Mouse (Mus musculus): ENCODE measurements around the gene B4galt3. TPM values are rescaled to one million over a fixed set of nuclear protein-coding genes. Genes with fewer than 3 reads are reported as not detected.
"Not testable (repeated sequence)": the region's sequence is repeated elsewhere in the genome, so short reads cannot be mapped to it uniquely, and the experiment has no call there.

B4galt3 gene
- polyA plus RNA-seq, 1 experiment from 2014 or later, result 56.5 TPM

DNA sequence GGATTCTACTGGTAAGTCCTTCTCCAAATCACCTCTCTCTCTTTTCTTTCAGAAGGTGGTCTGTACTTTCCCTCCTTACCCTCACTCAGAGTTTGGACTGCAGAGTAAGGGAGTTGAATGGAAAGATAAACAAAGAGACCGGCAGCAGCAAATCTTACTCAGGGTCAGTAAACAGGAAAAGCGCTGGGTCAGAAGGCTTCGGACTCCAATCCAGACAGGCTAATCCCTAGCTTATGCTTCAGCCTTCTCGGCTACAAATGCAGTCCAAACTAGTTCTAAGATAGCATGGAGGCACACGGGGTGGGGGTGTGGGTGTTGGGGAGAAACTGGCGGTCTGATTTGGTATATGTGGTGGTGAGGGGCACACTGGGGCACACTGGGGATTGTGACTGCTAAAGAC is 32.7 kb upstream of the B4galt3 start:
- Histone ChIP-seq H3K9ac (ENCODE audit: low read depth, low read length) (no peak overlapping the region), H3K4me3 (ENCODE audit: low read length) (no peak overlapping the region), H3K9me3 (ENCODE audit: control insufficient read depth, low read length) (no peaks in the 10 kb centered on the region), H3K4me1 (ENCODE audit: control insufficient read depth, insufficient read depth, low read length) (no peaks in the 10 kb centered on the region; the same call in 1 of the 2 replicates), H3K27me3 (replicated peaks; ENCODE audit: control insufficient read depth, insufficient read depth, low read length) (no peaks in the 10 kb centered on the region), H3K4me2 (ENCODE audit: low read depth, low read length) (no peak overlapping the region), H3K36me3 (ENCODE audit: control insufficient read depth, insufficient read depth, low read length) (peaks cover 37% of the 10 kb centered on the region), H3K27ac (ENCODE audit: low read length) (no peak overlapping the region)
- 53% methylated on average over 6 of the region's 6 CpGs for WGBS
- no peak for ATAC-seq

DNA sequence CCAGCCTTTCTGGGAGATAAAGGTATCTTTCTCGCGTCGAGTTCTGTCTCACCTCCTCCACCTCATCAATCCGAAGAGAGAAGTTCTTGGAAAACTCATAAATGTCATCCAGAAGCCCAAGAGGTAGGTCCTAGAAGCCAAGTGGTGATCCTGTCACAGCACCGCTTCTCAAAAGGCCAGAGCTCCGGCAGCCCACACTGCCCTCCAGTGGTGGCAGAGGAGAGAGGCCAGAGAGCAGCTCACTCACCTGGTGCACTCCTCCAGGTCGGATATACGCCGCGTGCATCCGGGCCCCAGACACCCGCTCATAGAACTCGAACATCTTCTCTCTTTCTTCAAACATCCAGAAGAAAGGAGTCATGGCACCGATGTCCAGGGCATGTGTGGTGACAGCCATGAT is 31.7 kb upstream of the B4galt3 start:
- H3K4me1 ChIP-seq (ENCODE audit: control insufficient read depth, insufficient read depth, low read length), result no peaks in the 10 kb centered on the region; the same call in 1 of the 2 replicates
- WGBS, result 73% methylated on average over 14 of the region's 14 CpGs
- no peak overlapping the region for H3K9ac ChIP-seq (ENCODE audit: low read depth, low read length)
- H3K27ac ChIP-seq (ENCODE audit: low read length), result no peak overlapping the region
- H3K27me3 ChIP-seq (replicated peaks; ENCODE audit: control insufficient read depth, insufficient read depth, low read length), result no peaks in the 10 kb centered on the region
- H3K9me3 ChIP-seq (ENCODE audit: control insufficient read depth, low read length), result no peaks in the 10 kb centered on the region
- no peak overlapping the region for H3K4me3 ChIP-seq (ENCODE audit: low read length)
- ATAC-seq, result 0 out of 2 replicates have a peak, but pooled peaks have one; percentile 22
- no peak overlapping the region for H3K4me2 ChIP-seq (ENCODE audit: low read depth, low read length)
- H3K36me3 ChIP-seq (ENCODE audit: control insufficient read depth, insufficient read depth, low read length), result peaks cover 40% of the 10 kb centered on the region

DNA sequence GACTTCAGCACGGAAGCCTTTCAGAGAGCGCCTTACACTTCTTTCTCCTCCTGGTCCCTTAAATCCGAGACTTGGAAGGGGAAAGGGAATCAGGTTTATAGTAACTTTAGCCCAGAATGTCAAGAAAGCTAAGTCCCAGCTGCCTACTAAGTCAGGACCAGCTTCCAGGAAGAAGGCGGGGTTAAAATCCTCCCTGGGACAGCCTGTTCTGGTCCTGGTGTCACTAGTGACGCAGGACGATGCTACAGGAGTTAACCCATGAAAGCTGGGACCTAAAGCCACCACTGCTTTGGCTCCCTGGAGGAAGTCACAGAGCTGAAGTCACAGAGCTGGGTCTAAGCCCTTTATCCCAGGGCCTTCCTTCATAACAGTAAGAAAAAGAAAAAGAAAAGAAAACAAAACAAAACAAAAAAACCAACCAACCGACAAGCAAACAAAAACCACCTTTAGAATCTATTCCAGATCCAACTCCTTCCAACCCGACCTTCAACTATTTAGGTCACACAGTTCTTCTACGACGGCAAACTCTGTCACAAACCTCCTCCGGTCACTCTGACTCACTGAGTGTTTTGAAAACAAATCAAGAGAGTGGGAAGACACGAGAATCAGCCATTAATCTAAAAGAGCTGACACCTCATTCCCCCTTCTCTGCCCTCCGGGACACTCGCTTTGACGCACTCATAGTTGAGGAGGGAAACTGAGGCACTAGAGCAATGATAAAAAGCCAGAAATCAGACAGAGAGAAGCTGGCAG is 30.0 kb upstream of the B4galt3 start:
- no peak for ATAC-seq
- Histone ChIP-seq H3K9ac (ENCODE audit: low read depth, low read length) (no peak overlapping the region), H3K4me2 (ENCODE audit: low read depth, low read length) (no peak overlapping the region)

DNA sequence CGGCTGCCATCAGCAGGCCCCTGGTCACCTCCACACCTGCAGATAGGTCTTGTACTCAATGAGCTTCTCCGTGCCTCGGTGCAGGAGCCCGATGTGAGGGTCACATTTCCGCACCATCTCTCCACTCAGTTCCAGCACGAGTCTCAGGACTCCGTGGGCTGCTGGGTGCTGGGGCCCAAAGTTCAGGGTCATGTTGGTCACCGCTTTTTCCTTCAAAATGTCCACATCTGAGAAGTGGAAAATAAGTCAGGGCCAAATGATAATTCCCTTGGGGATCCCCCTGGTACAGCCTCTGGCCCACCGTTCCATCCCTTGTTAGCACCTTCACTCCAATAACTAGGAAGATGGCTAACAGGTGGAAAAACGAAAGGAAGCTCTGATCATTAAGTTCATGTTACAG is 29.2 kb upstream of the B4galt3 start:
- peaks cover 31% of the 10 kb centered on the region for H3K36me3 ChIP-seq (ENCODE audit: control insufficient read depth, insufficient read depth, low read length)
- ATAC-seq, result no peak
- WGBS, result 87% methylated on average over 10 of the region's 10 CpGs

More for the DNA sequence above, 30.0 kb upstream of the B4galt3 start:
- Histone ChIP-seq H3K27ac (ENCODE audit: low read length) (no peak overlapping the region), H3K36me3 (ENCODE audit: control insufficient read depth, insufficient read depth, low read length) (peaks cover 35% of the 10 kb centered on the region), H3K4me3 (ENCODE audit: low read length) (no peak overlapping the region), H3K9me3 (ENCODE audit: control insufficient read depth, low read length) (no peaks in the 10 kb centered on the region), H3K27me3 (replicated peaks; ENCODE audit: control insufficient read depth, insufficient read depth, low read length) (no peaks in the 10 kb centered on the region), H3K4me1 (ENCODE audit: control insufficient read depth, insufficient read depth, low read length) (no peaks in the 10 kb centered on the region; the same call in 1 of the 2 replicates)
- WGBS, result 69% methylated on average over 15 of the region's 15 CpGs

DNA sequence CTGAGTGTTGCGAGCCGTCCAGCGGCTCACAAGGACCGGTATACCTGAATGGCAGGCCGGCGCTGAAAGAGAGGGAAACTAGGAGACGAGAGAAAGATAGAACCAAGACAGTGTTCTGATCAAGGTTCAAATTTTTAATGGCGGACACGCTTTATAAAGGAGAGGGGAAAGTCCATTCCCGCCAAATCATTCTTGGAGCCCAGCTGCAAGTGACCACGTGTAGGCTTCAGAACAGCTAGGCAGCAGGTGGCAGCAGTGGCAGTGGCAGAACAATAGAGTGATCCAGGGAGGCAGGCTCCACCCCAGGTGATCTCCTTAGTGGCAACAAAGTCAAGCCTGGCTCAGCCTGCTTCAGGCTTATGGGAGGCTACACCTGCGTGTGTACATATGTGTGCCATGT is 28.2 kb upstream of the B4galt3 start:
- not testable (repeated sequence) for H3K4me3 ChIP-seq (ENCODE audit: low read length); H3K27me3 ChIP-seq (replicated peaks; ENCODE audit: control insufficient read depth, insufficient read depth, low read length); H3K9ac ChIP-seq (ENCODE audit: low read depth, low read length); H3K9me3 ChIP-seq (ENCODE audit: control insufficient read depth, low read length); H3K4me2 ChIP-seq (ENCODE audit: low read depth, low read length); H3K4me1 ChIP-seq (ENCODE audit: control insufficient read depth, insufficient read depth, low read length)
- 0 out of 2 replicates have a peak overlapping the region, but pooled peaks have one; percentile 37 for H3K27ac ChIP-seq (ENCODE audit: low read length)
- WGBS, result 79% methylated on average over 12 of the region's 12 CpGs
- peaks cover 24% of the 10 kb centered on the region for H3K36me3 ChIP-seq (ENCODE audit: control insufficient read depth, insufficient read depth, low read length)
- peak; percentile 10; the same call in 1 of the 2 replicates for ATAC-seq

More for the DNA sequence above, 29.2 kb upstream of the B4galt3 start:
- Histone ChIP-seq H3K27me3 (replicated peaks; ENCODE audit: control insufficient read depth, insufficient read depth, low read length) (no peaks in the 10 kb centered on the region), H3K4me1 (ENCODE audit: control insufficient read depth, insufficient read depth, low read length) (peaks cover 5% of the 10 kb centered on the region; the same call in 1 of the 2 replicates), H3K27ac (ENCODE audit: low read length) (no peak overlapping the region), H3K4me2 (ENCODE audit: low read depth, low read length) (no peak overlapping the region), H3K9ac (ENCODE audit: low read depth, low read length) (no peak overlapping the region), H3K9me3 (ENCODE audit: control insufficient read depth, low read length) (no peaks in the 10 kb centered on the region), H3K4me3 (ENCODE audit: low read length) (no peak overlapping the region)

DNA sequence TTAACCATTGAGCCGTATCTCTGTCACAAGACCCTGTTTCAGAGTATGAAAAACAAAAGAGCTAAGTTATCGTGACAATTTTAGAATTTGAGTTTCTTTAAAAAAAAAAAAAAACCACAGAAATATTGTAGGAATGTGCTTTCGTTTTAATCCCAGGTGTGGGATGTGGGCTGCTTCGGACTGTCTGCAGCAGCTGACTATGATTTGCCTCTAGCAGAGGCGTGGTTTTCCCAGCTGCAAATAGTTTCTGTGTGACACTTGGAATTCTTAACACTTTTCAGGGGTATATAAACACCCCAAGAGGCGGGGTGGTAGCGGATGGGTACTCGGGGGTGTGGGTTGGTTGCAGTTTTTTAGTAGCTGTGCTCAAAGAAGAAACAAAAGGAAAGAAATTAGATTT is 24.8 kb upstream of the B4galt3 start:
- Histone ChIP-seq H3K4me1 (ENCODE audit: control insufficient read depth, insufficient read depth, low read length) (peaks cover 30% of the 10 kb centered on the region), H3K4me2 (ENCODE audit: low read depth, low read length) (no peak overlapping the region), H3K27me3 (replicated peaks; ENCODE audit: control insufficient read depth, insufficient read depth, low read length) (no peaks in the 10 kb centered on the region), H3K36me3 (ENCODE audit: control insufficient read depth, insufficient read depth, low read length) (peaks cover 10% of the 10 kb centered on the region; the same call in 1 of the 2 replicates), H3K9me3 (ENCODE audit: control insufficient read depth, low read length) (no peaks in the 10 kb centered on the region), H3K9ac (ENCODE audit: low read depth, low read length) (no peak overlapping the region), H3K27ac (ENCODE audit: low read length) (no peak overlapping the region), H3K4me3 (ENCODE audit: low read length) (no peak overlapping the region)
- ATAC-seq, result no peak
- 83% methylated on average over 8 of the region's 8 CpGs for WGBS

DNA sequence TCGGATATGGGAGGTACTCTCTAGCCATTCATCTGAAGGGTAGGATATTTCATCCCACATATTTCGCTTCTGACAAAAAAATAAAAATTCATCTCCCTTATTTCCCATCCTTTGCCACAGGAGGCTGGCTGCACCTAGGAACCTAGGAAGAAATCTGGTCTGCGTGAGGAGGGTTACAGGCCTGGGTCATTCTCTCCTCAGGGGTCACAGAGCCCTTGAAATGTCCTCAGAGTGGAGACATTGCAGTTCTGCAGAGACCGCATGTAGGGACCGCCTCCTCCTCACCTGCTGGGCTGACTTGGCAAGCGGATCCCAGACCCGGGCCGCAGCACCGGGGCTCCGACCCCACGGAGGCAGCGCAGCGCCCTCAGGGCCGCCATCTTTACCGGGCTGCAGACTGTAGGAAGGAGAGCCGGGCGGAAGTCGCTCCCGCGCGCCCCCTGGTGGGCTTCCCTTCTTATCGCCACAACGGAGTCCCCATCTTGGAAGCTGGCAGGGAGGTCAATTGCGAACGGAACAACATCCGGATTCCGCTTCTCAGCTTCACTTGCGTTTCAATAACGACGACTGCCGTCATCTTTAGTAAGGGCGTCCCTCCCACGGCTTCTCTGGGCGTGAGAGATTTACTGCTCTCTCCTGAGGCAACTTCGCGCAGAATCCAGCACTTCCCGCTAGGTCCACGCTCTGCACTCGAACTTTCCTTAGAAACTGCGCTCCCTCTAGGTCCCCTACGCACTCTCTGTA is 23.2 kb upstream of the B4galt3 start:
- Histone ChIP-seq H3K27me3 (replicated peaks; ENCODE audit: control insufficient read depth, insufficient read depth, low read length) (no peaks in the 10 kb centered on the region), H3K4me3 (ENCODE audit: low read length) (peak overlapping the region; percentile 83), H3K36me3 (ENCODE audit: control insufficient read depth, insufficient read depth, low read length) (0 out of 2 replicates have a peak, but pooled peaks cover 5% of the 10 kb centered on the region), H3K4me2 (ENCODE audit: low read depth, low read length) (peak overlapping the region; percentile 73), H3K9me3 (ENCODE audit: control insufficient read depth, low read length) (no peaks in the 10 kb centered on the region), H3K4me1 (ENCODE audit: control insufficient read depth, insufficient read depth, low read length) (peaks cover 36% of the 10 kb centered on the region), H3K9ac (ENCODE audit: low read depth, low read length) (peak overlapping the region; percentile 92), H3K27ac (ENCODE audit: low read length) (peak overlapping the region; percentile 85)
- ATAC-seq, result peak; percentile 92
- under 1% methylated on average over 41 of the region's 41 CpGs for WGBS

DNA sequence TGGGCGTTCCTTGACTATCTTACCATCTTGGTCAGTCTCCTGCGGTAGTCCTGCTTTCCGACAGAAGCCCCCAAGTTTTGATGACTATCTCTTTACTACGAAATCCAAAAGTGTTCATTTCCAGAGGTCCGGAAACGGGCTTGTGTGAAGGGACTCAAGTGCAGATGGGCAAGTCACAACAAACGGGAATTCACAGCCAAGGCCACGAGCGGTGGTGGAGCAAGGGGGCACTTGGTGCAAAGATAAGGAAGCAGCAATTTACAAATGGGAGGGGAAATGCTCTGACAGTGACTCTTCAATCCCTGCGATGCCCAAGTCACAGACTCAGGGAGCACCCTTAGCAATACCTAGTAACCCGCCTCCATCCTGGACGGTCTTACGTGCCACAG is 22.7 kb upstream of the B4galt3 start:
- peak; percentile 18 for ATAC-seq
- H3K9me3 ChIP-seq (ENCODE audit: control insufficient read depth, low read length), result no peaks in the 10 kb centered on the region
- 0 out of 2 replicates have a peak, but pooled peaks cover 5% of the 10 kb centered on the region for H3K36me3 ChIP-seq (ENCODE audit: control insufficient read depth, insufficient read depth, low read length)
- H3K27ac ChIP-seq (ENCODE audit: low read length), result peak overlapping the region; percentile 85
- H3K27me3 ChIP-seq (replicated peaks; ENCODE audit: control insufficient read depth, insufficient read depth, low read length), result no peaks in the 10 kb centered on the region; the same call in 1 of the 2 replicates
- H3K4me2 ChIP-seq (ENCODE audit: low read depth, low read length), result peak overlapping the region; percentile 64
- peaks cover 42% of the 10 kb centered on the region for H3K4me1 ChIP-seq (ENCODE audit: control insufficient read depth, insufficient read depth, low read length)
- H3K9ac ChIP-seq (ENCODE audit: low read depth, low read length), result peak overlapping the region; percentile 63
- H3K4me3 ChIP-seq (ENCODE audit: low read length), result peak overlapping the region; percentile 83
- WGBS, result 13% methylated on average over 13 of the region's 13 CpGs

DNA sequence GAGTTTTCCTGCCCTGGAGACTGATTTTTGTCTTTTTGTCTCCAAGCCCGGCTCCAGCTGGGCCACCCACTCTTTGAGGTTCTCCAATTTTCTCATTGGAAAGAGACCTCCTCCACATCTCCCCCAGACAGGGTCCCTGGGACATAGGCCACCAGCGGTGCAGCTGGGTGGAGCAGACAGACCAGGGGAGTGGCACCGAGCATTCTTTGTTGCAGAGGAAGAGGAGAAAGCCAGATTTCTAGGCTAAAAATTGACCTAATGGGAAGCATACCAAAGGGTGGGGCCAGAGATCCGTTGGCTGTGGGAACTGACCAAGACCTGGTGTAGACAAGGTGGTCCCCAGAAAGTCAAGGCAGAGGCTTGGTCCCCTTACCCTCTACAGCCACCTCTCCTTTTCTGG is 22.2 kb upstream of the B4galt3 start:
- peak overlapping the region; percentile 64 for H3K4me2 ChIP-seq (ENCODE audit: low read depth, low read length)
- peaks cover 46% of the 10 kb centered on the region for H3K4me1 ChIP-seq (ENCODE audit: control insufficient read depth, insufficient read depth, low read length)
- 33% methylated on average over 4 of the region's 4 CpGs for WGBS
- peak overlapping the region; percentile 63 for H3K9ac ChIP-seq (ENCODE audit: low read depth, low read length)
- ATAC-seq, result no peak
- peak overlapping the region; percentile 83 for H3K4me3 ChIP-seq (ENCODE audit: low read length)
- H3K36me3 ChIP-seq (ENCODE audit: control insufficient read depth, insufficient read depth, low read length), result 0 out of 2 replicates have a peak, but pooled peaks cover 5% of the 10 kb centered on the region
- no peaks in the 10 kb centered on the region for H3K9me3 ChIP-seq (ENCODE audit: control insufficient read depth, low read length)
- peak overlapping the region; percentile 85 for H3K27ac ChIP-seq (ENCODE audit: low read length)
- H3K27me3 ChIP-seq (replicated peaks; ENCODE audit: control insufficient read depth, insufficient read depth, low read length), result no peaks in the 10 kb centered on the region; the same call in 1 of the 2 replicates
